Mouse (Mus musculus) hindbrain, embryonic 12.5 days (tissue): ENCODE measurements around the gene Btbd2. TPM values are rescaled to one million over a fixed set of nuclear protein-coding genes. Genes with fewer than 3 reads are reported as not detected.
A peak's percentile ranks its signal among the peaks of the same experiment; 100 is the strongest.

ENCODE experiments used
- ATAC-seq: fragments of 200-750 bp; cut with Nextera tagmentation; 2 replicates; pipeline ENCODE4 v1.8.0; 2017; ENCODE audit warnings: moderate TSS enrichment; ENCODE audit not compliant: low FRiP score
- H3K27ac ChIP-seq: fragments of 300-500 bp; sonication (generic); 2 replicates; pipeline ENCODE4 v1.5.1; 2016; ENCODE audit warnings: mild to moderate bottlenecking
- H3K27me3 ChIP-seq: fragments of 300-500 bp; sonication (generic); 2 replicates; pipeline ENCODE4 v1.6.1; 2016; ENCODE audit warnings: mild to moderate bottlenecking
- H3K36me3 ChIP-seq: fragments of 300-500 bp; sonication (generic); 2 replicates; pipeline ENCODE4 v1.6.1; 2016; ENCODE audit warnings: mild to moderate bottlenecking
- H3K4me1 ChIP-seq: fragments of 300-500 bp; sonication (generic); 2 replicates; pipeline ENCODE4 v1.6.1; 2016
- H3K4me2 ChIP-seq: fragments of 300-500 bp; sonication (generic); replicated peaks from 2 replicates; pipeline ENCODE4 v1.6.1; 2016; ENCODE audit warnings: mild to moderate bottlenecking
- H3K4me3 ChIP-seq: fragments of 300-500 bp; sonication (generic); 2 replicates; pipeline ENCODE4 v1.5.1; 2016; ENCODE audit warnings: mild to moderate bottlenecking
- H3K9ac ChIP-seq: fragments of 300-500 bp; sonication (generic); 2 replicates; pipeline ENCODE4 v1.6.1; 2016; ENCODE audit warnings: mild to moderate bottlenecking, moderate library complexity
- H3K9me3 ChIP-seq: fragments of 300-500 bp; sonication (generic); replicated peaks from 2 replicates; pipeline ENCODE4 v1.6.1; 2016; ENCODE audit warnings: mild to moderate bottlenecking
- WGBS: fragments of 180-500 bp; shearing (Covaris S2); methylation state at CpG from one replicate; pipeline ENCODE4 v1.1.7; 2016; 5-methylcytosine and 5-hydroxymethylcytosine counted together
- polyA plus RNA-seq: library from polyadenylated mRNA; unstranded; fragments of >200 nt; fragmentation: Nextera tagmentation; extraction: Ambion mirVana; gene quantifications from 2 replicates; pipeline ENCODE4 v1.2.1, GENCODE M21; 2016

Gene Btbd2
- polyA plus RNA-seq, 1 experiment from 2014 or later: 96.4 TPM

DNA sequence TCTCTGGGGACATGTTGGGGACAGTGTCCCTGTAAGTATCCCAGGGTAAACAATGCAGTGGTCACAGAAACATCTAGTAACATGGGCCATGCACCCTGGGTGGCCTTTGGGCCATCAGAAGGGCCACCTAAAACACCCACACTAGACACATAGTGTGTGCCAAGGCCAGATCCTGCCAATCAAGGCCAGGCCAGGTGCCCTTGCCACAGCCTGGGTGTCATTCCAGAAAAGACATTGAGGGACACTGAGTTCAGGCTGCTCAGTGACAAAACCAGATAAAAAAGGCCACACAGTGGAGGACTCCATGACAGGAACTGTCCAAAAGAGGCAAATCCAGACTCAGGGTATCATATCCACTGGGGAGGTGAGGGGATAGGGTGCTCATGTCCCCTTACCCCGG lies 26.8 kb upstream of the Btbd2 start:
- H3K36me3 ChIP-seq: peaks cover 41% of the 10 kb centered on the region
- no peak overlapping the region for H3K4me2 ChIP-seq
- H3K27me3 ChIP-seq: no peaks in the 10 kb centered on the region
- no peak overlapping the region for H3K9ac ChIP-seq
- 100% methylated on average over 1 of the region's 1 CpGs for WGBS
- peaks cover 13% of the 10 kb centered on the region for H3K4me1 ChIP-seq
- no peak for ATAC-seq
- no peak overlapping the region for H3K4me3 ChIP-seq
- H3K27ac ChIP-seq: no peak overlapping the region
- H3K9me3 ChIP-seq: no peaks in the 10 kb centered on the region

- no peak overlapping the region for H3K27ac ChIP-seq
- no peaks in the 10 kb centered on the region for H3K9me3 ChIP-seq
- H3K4me2 ChIP-seq: no peak overlapping the region
- no peak for ATAC-seq
- peaks cover 29% of the 10 kb centered on the region for H3K4me1 ChIP-seq
- 93% methylated on average over 6 of the region's 6 CpGs for WGBS
- H3K4me3 ChIP-seq: no peak overlapping the region
- no peaks in the 10 kb centered on the region for H3K27me3 ChIP-seq
- H3K36me3 ChIP-seq: peaks cover 39% of the 10 kb centered on the region
- H3K9ac ChIP-seq: no peak overlapping the region
Measured at GRCm38 (mm10) chr10:80682003-80682402, 25.1 kb upstream of the Btbd2 start.

DNA sequence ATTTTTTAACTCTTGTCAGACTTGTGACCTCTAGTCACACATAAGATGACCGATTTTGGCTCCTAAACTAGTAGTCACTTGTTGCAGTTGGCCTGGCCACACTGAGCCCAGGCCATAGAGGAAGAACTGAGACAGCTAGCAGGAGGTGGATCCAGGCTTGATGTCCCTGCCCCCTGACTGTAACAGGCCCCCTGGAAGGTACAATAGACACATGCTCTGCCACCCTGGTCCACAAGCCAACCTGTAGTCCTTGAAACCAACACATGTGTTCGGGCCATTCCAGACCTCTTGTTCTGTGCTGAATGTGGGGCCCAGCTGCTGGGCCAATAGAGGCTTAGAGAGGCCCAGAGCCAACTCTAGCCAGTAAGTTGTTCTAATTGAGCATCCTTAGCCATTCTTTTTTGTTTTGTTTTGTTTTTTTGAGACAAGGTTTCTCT lies 23.4 kb upstream of the Btbd2 start:
- Histone ChIP-seq H3K9me3 (no peaks in the 10 kb centered on the region), H3K36me3 (peaks cover 22% of the 10 kb centered on the region), H3K4me1 (peaks cover 34% of the 10 kb centered on the region), H3K27ac (no peak overlapping the region), H3K4me3 (no peak overlapping the region), H3K27me3 (no peaks in the 10 kb centered on the region), H3K4me2 (no peak overlapping the region), H3K9ac (no peak overlapping the region)
- WGBS: 87% methylated on average over 2 of the region's 2 CpGs
- ATAC-seq: no peak

DNA sequence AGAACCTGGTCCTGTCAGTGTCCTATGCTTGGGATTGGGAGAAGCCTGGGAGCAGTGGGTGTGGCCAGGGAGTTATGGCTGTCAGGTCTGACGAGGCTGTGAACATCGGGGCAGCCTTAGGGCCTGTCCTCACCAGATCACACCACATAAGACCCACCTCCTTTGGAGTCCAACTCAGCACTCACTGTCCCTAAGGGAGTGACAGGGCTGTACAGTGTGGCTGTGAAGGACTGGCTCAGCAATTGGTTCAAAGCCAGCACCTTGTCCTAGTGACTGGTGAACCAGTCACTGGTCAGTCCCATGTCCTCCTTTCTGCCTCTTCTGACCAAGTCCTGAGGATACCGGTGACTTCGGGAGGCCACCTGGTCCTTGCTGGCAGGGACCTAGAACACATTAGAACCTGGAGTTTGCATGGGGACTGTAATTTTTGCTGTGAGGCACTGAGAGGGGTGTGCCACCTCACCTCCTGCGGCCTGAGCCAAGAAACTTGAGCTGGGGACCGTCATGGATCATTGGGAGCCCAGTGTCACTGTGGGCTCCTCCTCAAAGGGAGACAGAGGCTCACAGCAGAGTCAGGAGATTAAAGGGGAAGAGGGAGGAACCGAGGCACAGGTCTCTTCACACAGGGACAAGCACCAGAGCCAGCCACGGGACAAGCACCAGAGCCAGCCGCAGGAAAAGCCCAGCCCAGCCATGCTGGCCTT lies 22.8 kb upstream of the Btbd2 start:
- no peak overlapping the region for H3K4me2 ChIP-seq
- peaks cover 17% of the 10 kb centered on the region; the same call in 1 of the 2 replicates for H3K36me3 ChIP-seq
- peak overlapping the region; percentile 18; the same call in 1 of the 2 replicates for H3K27ac ChIP-seq
- ATAC-seq: no peak
- H3K9ac ChIP-seq: 0 out of 2 replicates have a peak overlapping the region, but pooled peaks have one; percentile 18
- H3K4me3 ChIP-seq: no peak overlapping the region
- peaks cover 40% of the 10 kb centered on the region for H3K4me1 ChIP-seq
- no peaks in the 10 kb centered on the region for H3K27me3 ChIP-seq
- no peaks in the 10 kb centered on the region for H3K9me3 ChIP-seq
- 62% methylated on average over 9 of the region's 9 CpGs for WGBS

- no peak for ATAC-seq
- H3K27me3 ChIP-seq: no peaks in the 10 kb centered on the region
- peak overlapping the region; percentile 46; the same call in 1 of the 2 replicates for H3K9ac ChIP-seq
- no peak overlapping the region for H3K4me2 ChIP-seq
- WGBS: 55% methylated on average over 9 of the region's 10 CpGs
- H3K27ac ChIP-seq: peak overlapping the region; percentile 97
- peaks cover 9% of the 10 kb centered on the region; the same call in 1 of the 2 replicates for H3K36me3 ChIP-seq
- H3K4me1 ChIP-seq: peaks cover 49% of the 10 kb centered on the region
- no peaks in the 10 kb centered on the region for H3K9me3 ChIP-seq
- no peak overlapping the region for H3K4me3 ChIP-seq
Measured at GRCm38 (mm10) chr10:80678601-80679377, 21.9 kb upstream of the Btbd2 start.

- peak within 1 kb of the TSS; percentile 96 for H3K4me2 ChIP-seq
- peak within 1 kb of the TSS; percentile 79 for H3K9ac ChIP-seq
- WGBS: 27% methylated on average over 8 of the region's 8 CpGs
- H3K36me3 ChIP-seq: 0 out of 2 replicates have a peak, but pooled peaks cover 2% of the 10 kb centered on the region
- ATAC-seq: 0 out of 2 replicates have a peak, but pooled peaks have one; percentile 1
- no peaks in the 10 kb centered on the region for H3K9me3 ChIP-seq
- no peaks in the 10 kb centered on the region for H3K27me3 ChIP-seq
- H3K4me1 ChIP-seq: peaks cover 57% of the 10 kb centered on the region
- peak within 1 kb of the TSS; percentile 97 for H3K27ac ChIP-seq
- peak within 1 kb of the TSS; percentile 72 for H3K4me3 ChIP-seq
Measured at GRCm38 (mm10) chr10:80677942-80678436, 21.1 kb upstream of the Btbd2 start, which contains the start of gene Mknk2. Gene Mknk2, minus strand, starts transcription at chr10:80678112.

GRCm38 (mm10) chr10:80677128-80677875 lies 20.4 kb upstream of the Btbd2 start:
- Histone ChIP-seq H3K4me1 (peaks cover 64% of the 10 kb centered on the region), H3K27ac (peak overlapping the region; percentile 97), H3K4me3 (peak overlapping the region; percentile 72), H3K27me3 (no peaks in the 10 kb centered on the region), H3K4me2 (peak overlapping the region; percentile 96), H3K9ac (peak overlapping the region; percentile 79), H3K9me3 (no peaks in the 10 kb centered on the region), H3K36me3 (no peaks in the 10 kb centered on the region)
- 49% methylated on average over 9 of the region's 9 CpGs for WGBS
- ATAC-seq: peak; percentile 1; the same call in 1 of the 2 replicates

DNA sequence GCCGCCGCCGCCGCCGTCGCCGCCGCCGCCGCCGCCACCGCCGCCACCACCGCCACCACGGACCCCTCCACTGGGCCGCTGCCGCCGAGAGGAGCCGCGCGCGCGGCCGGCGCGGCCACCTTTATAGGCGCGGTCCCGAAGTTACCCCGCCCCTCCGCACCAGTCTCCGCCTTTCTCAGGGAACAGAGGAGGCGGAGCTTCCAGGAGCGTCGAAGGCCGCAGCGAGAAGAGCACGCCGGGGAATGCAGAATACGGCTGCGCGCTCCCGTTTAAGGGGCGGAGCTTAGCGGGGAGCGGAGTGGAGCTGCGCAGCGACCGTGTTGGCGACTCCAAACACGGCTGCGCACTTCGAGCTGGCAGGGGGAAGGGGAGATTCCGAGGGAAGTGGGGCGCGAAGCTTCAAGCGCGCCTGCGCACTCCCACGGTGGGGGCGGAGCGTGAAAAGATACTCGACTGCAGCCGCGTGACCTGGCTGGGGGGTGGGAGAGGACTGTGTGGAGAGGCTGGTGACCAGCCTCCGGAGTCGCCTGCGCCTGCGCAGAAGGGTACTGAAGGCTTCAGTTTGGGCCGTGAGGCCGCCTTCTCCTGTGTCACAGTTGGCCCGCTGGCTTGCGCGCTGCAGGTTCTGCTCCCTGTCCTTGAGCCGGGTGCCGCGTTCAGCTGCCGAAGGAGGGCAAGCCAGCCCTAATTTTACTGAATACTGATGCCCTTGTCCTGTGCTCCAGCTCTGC lies 19.5 kb upstream of the Btbd2 start:
- Histone ChIP-seq H3K9me3 (no peaks in the 10 kb centered on the region), H3K27me3 (no peaks in the 10 kb centered on the region), H3K9ac (peak overlapping the region; percentile 97), H3K4me3 (peak overlapping the region; percentile 72), H3K36me3 (peaks cover 7% of the 10 kb centered on the region; the same call in 1 of the 2 replicates), H3K4me2 (peak overlapping the region; percentile 96), H3K4me1 (peaks cover 68% of the 10 kb centered on the region), H3K27ac (peak overlapping the region; percentile 97)
- peak; percentile 92 for ATAC-seq
- WGBS: 0% methylated on average over 57 of the region's 78 CpGs

GRCm38 (mm10) chr10:80675405-80676197 lies 18.7 kb upstream of the Btbd2 start:
- 0% methylated on average over 35 of the region's 54 CpGs for WGBS
- peak overlapping the region; percentile 96 for H3K4me2 ChIP-seq
- H3K9me3 ChIP-seq: no peaks in the 10 kb centered on the region
- H3K4me3 ChIP-seq: peak overlapping the region; percentile 72
- ATAC-seq: peak; percentile 13
- H3K36me3 ChIP-seq: peaks cover 14% of the 10 kb centered on the region
- peaks cover 68% of the 10 kb centered on the region for H3K4me1 ChIP-seq
- H3K9ac ChIP-seq: peak overlapping the region; percentile 97
- peak overlapping the region; percentile 85 for H3K27ac ChIP-seq
- no peaks in the 10 kb centered on the region for H3K27me3 ChIP-seq

- H3K36me3 ChIP-seq: peaks cover 19% of the 10 kb centered on the region
- peak overlapping the region; percentile 72 for H3K4me3 ChIP-seq
- H3K4me2 ChIP-seq: peak overlapping the region; percentile 96
- no peaks in the 10 kb centered on the region for H3K9me3 ChIP-seq
- H3K4me1 ChIP-seq: peaks cover 67% of the 10 kb centered on the region
- no peak for ATAC-seq
- 22% methylated on average over 6 of the region's 6 CpGs for WGBS
- peak overlapping the region; percentile 85 for H3K27ac ChIP-seq
- peak overlapping the region; percentile 97 for H3K9ac ChIP-seq
- no peaks in the 10 kb centered on the region for H3K27me3 ChIP-seq
Measured at GRCm38 (mm10) chr10:80674851-80675404, 18.1 kb upstream of the Btbd2 start.
